Mouse (Mus musculus): Measurements from ENCODE around the gene Ugt1a9.
"Not testable (repeated sequence)": the region's sequence is repeated elsewhere in the genome, so short reads cannot be mapped to it uniquely, and the experiment has no call there.

Gene Ugt1a9

DNA sequence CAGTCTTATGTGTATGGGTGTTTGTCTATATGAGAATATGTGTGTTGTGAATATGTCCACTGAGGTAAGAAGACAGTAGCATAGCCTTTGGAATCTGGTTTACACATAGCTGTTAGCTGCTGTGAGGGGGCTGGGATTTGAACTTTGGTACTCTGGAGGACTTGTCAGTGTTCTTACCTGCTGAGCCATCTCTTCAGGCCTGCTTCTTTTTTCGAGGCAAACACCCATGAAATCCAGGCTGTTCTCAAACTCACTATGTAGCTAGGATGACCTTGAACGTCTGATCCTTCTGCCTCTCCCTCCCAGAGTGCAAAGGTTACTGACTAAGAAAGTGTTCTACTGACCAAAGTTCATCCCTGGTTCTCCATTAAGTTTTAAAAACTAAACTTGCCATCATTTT is 35.1 kb downstream of the Ugt1a9 start:
- DNase-seq (ENCODE audit: low read depth, low spot score) = no peak

DNA sequence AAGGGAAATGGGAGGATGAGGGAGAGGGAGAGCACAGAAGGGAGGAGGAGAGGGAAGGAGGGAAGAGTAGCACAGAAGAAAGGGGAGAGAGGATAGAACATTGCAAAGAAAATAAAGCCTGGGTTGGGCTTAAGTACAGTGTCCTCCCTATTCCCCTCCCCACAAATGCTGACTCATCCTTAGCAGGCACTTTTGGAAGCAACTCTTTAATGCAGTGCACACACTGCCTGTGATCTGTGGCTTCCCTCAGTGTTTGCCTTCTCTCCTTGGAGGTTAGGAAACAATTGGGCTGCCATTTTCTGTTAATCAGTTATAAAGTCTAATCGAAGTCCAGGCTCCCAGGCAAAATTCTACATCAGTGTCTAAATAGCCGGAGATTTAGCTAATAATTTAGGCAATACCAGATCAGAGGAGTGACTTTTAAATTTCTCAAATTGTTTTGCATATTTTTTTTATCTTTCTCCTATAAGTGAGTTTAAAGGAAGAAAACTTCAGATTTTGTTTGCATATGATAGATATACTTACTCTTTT is 38.5 kb downstream of the Ugt1a9 start:
- not testable (repeated sequence) for DNase-seq (ENCODE audit: low read depth, low spot score)

DNA sequence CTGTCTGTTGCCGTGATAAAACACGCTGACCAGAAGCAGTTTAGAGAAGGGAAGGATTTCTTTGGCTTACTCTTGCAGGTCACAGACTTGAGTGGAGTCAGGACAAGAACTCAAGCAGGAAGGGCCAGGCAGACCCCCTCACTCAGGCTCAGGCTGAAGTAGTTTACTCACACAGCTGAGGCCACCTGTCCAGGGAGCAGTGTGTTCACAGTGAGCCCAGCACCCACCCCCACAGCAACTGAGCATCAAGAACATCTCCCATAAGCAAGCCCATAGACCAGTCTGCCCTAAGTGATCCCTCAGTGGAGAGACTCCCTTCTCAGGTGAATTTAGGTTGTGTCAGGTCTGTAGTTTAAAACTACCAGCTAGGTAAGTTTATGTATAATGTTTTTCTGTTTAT is 39.0 kb downstream of the Ugt1a9 start:
- DNase-seq (ENCODE audit: low read depth, low spot score) = not testable (repeated sequence)

- DNase-seq (ENCODE audit: low read depth, low spot score) = not testable (repeated sequence)
These were observed 42.2 kb downstream of the Ugt1a9 start for GRCm38 (mm10) chr1:88112769-88113168.

DNA sequence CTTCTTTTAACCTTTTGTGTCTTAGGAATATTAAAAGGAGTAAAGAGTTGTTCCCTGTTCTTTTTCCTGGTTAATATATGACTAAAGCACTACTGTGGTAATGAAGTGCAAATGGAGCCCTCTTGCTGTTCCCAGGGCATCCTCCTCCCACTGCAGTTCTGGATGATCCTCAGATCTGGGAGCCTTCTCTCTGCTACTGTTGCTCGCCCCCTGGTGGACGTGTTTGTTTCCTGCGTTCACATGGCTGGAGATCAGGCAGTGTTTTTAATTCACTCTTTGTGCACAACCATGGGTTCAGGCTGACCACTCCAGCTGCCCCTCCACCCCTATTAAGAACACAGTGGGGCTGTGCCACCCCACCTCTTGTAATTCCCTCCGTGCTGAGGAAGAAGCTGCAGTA is 50.0 kb downstream of the Ugt1a9 start:
- not testable (repeated sequence) for DNase-seq (ENCODE audit: low read depth, low spot score)

DNA sequence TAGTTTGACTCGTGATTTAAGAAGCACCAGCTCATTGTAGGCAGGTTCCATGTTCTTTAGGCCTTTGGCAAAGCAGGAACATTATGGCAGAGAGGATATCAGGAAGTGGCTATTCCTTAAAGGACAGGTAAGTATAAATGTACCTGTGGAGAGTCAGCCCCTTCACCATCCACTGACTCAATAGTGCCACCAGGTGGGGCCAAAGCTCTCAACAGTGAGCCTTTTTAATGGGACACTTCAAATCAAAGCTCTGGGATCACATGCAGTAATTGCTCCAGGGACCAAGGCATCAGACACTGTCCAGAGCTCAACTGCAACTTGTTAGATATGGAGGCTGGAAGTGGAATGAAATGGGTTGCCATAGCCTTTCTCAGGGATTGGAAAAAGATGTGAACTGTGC is 50.9 kb downstream of the Ugt1a9 start:
- not testable (repeated sequence) for DNase-seq (ENCODE audit: low read depth, low spot score)

- not testable (repeated sequence) for DNase-seq (ENCODE audit: low read depth, low spot score)
These were observed 55.3 kb downstream of the Ugt1a9 start for GRCm38 (mm10) chr1:88125827-88126360.

DNA sequence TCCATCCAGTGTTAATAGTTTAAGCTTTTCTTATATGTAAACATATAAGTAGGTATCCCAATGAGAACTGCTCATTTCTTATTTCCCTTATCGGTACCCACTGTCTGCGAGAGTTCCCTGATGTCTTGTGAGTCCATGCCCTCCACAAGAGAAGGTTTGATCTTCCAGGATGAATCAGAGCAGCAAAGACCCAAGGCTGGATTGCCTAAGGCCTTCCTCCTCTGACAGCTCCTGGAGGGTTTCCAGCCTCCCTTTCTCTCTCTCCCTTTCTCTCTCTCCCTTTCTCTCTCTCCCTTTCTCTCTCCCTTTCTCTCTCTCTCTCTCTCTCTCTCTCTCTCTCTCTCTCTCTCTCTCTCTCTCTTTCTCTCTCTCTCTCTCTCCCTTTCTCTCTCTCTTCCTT is 58.5 kb downstream of the Ugt1a9 start:
- not testable (repeated sequence) for DNase-seq (ENCODE audit: low read depth, low spot score)

DNA sequence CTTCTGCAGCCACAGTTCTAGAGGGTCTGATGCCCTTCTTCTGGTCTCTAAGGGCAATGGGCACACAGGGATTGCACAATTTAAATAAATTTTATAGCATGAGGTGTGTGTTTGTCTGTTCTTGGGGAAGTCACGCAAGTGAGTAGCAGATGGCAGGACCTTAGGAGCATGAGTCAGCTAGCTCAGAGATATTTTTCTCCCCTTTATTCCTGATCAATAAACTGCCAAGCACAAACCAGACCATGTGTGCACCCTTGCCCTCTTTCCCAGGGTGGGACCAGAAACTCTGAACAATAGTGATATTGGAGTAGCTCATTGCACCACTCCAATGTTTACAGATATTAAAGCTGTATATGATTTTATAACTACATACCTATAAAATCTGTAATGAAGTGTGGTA is 59.6 kb downstream of the Ugt1a9 start:
- not testable (repeated sequence) for DNase-seq (ENCODE audit: low read depth, low spot score)

GRCm38 (mm10) chr1:88133908-88134456 is 63.4 kb downstream of the Ugt1a9 start:
- no peak for DNase-seq (ENCODE audit: low read depth, low spot score)

GRCm38 (mm10) chr1:88134457-88135011 is 63.9 kb downstream of the Ugt1a9 start, which contains the start of gene Ugt1a6a:
Ugt1a6a (plus strand) TSS chr1:88134809.
- not testable (repeated sequence) for DNase-seq (ENCODE audit: low read depth, low spot score)

GRCm38 (mm10) chr1:88135229-88135904 is 64.8 kb downstream of the Ugt1a9 start:
- not testable (repeated sequence) for DNase-seq (ENCODE audit: low read depth, low spot score)

DNA sequence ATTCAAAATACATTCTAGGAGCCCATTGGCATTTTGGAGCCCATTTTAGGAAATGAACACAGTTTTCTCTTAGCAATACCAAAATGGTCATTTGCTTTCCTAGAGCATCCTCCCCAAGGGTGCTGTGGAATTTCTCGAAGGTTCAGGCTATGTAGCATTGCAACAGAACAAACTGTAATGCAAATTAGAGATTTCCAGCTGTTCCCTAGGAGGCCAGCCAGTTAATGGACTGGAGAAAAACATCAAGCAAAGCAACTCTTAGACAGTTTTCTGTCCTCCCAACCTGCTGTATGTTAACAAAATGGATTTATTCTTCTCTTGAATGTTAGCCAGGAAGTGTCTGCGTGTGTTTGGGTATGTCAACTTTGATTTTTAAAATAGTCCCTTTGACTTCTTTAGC is 66.0 kb downstream of the Ugt1a9 start:
- DNase-seq (ENCODE audit: low read depth, low spot score) = no peak

- DNase-seq (ENCODE audit: low read depth, low spot score) = no peak
These were observed 66.7 kb downstream of the Ugt1a9 start for GRCm38 (mm10) chr1:88137264-88137663.

DNA sequence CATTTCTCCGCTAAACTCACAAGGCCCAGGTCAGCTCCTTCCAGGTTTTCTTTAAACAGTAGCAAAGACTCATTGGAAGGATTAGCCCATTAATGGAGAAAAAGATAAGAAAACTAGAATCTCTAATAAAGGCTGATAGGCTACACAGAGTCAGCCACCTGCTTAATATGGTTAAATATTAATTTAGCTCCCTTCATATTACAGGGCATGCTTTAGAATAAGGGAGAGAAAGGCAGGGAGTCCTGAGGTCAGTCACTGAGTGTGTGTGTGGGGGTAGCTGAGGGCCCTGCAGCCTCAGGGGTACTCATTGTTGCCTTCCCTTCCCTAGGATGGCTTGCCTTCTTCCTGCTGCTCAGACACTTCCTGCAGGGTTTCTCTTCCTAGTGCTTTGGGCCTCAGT is 67.5 kb downstream of the Ugt1a9 start:
- no peak for DNase-seq (ENCODE audit: low read depth, low spot score)

- not testable (repeated sequence) for DNase-seq (ENCODE audit: low read depth, low spot score)
These were observed 69.9 kb downstream of the Ugt1a9 start for GRCm38 (mm10) chr1:88140492-88140891.

DNA sequence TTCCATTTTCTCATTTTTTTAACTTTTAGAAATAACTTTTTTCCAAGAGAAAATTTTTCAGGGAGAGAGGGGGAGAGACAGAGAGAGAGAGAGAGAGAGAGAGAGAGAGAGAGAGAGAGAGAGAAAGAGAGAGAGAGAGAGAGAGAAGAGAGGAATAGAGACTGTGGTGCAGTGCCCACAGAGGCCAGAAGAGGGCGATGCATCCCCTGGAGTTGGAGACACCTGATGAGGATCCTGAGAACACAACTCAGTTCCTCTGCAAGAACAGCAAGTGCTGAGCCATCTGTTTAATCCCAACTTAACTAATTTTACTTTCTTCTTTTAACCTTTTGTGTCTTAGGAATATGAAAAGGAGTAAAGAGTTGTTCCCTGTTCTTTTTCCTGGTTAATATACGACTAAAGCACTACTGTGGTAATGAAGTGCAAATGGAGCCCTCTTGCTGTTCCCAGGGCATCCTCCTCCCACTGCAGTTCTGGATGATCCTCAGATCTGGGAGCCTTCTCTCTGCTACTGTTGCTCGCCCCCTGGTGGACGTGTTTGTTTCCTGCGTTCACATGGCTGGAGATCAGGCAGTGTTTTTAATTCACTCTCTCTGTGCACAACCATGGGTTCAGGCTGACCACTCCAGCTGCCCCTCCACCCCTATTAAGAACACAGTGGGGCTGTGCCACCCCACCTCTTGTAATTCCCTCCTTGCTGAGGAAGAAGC is 73.5 kb downstream of the Ugt1a9 start:
- DNase-seq (ENCODE audit: low read depth, low spot score) = not testable (repeated sequence)

- not testable (repeated sequence) for DNase-seq (ENCODE audit: low read depth, low spot score)
These were observed 74.7 kb downstream of the Ugt1a9 start for GRCm38 (mm10) chr1:88145278-88145677.

DNA sequence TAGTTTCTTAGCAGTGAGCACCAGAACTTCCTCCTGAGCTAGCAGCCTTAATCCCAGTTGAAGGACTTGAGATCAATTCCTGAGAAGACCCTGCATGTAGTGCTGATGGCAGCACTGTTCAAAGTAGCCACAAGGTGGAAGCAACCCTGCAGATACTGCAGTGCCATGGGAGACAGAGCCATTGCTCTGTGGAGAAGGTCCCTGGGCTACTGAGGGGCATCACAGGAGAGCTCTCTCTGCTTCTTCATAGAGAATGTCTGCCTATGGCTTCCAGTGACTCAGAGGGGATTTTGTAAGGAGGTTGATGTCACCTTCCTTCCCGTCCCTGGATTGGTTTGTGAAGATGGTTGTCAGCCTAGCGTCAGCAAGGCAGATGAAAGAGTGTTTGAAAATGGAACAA is 79.5 kb downstream of the Ugt1a9 start:
- not testable (repeated sequence) for DNase-seq (ENCODE audit: low read depth, low spot score)

DNA sequence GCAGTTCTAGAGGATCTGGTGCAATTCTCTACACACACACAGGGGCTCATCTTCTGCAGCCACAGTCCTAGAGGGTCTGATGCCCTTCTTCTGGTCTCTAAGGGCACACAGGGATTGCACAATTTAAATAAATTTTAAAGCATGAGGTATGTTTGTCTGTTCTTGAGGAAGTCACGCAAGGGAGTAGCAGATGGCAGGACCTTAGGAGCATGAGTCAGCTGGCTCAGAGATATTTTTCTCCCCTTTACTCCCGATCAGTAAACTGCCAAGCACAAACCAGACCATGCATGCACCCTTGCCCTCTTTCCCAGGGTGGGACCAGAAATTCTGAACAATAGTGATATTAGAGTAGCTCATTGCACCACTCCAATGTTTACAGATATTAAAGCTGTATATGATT is 87.8 kb downstream of the Ugt1a9 start:
- no peak for DNase-seq (ENCODE audit: low read depth, low spot score)

DNA sequence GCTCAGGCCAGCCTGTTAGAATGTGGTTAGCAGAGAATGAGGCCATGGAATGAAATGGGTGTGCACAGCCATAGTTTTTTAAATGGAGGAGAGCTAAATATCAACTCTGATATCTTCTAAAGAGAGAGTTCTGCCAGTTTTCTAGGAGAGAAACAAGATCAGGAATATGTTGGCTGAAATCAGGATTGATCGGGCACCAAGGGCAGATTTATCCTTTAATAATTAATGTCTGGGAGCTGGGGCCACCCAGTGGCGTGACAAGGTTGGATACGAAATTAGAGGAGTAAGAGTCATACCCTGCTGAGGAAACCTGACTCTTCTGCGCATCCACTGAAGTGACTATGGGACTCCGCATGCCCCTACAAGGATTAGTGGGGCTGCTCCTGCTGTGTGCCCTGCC is 95.1 kb downstream of the Ugt1a9 start, which contains the start of gene Ugt1a5:
Gene Ugt1a5, plus strand, starts transcription at position 302 of the 400 bp plus-strand sequence.
- DNase-seq (ENCODE audit: low read depth, low spot score) = no peak

- not testable (repeated sequence) for DNase-seq (ENCODE audit: low read depth, low spot score)
These were observed 101.6 kb downstream of the Ugt1a9 start for GRCm38 (mm10) chr1:88172190-88172589.
